Mouse (Mus musculus) activated CD4-positive, CD25-positive, alpha-beta regulatory T cell, adult 4 months (primary cell): ENCODE data around the gene Srebf1. TPM values are rescaled to one million over a fixed set of nuclear protein-coding genes. Genes with fewer than 3 reads are reported as not detected.

Source experiments
- ATAC-seq: one replicate; pipeline ENCODE4 v1.8.0; 2017
- polyA plus RNA-seq, 2 experiments: library from polyadenylated mRNA; unstranded; fragments of 100-300 nt; shearing (Covaris generic); gene quantifications; one replicate each; pipeline ENCODE4 v1.2.1; 2017

Srebf1 gene
- polyA plus RNA-seq, 2 experiments from 2014 or later, result 23.6 to 35.9 TPM

- no peak for ATAC-seq
Observed at GRCm38 (mm10) chr11:60233235-60233634, 10.9 kb upstream of the Srebf1 start.

GRCm38 (mm10) chr11:60232441-60233058, 10.2 kb upstream of the Srebf1 start:
- no peak for ATAC-seq

GRCm38 (mm10) chr11:60231951-60232350, 9.6 kb upstream of the Srebf1 start:
- no peak for ATAC-seq

- no peak for ATAC-seq
Observed at GRCm38 (mm10) chr11:60231326-60231725, 8.9 kb upstream of the Srebf1 start.

GRCm38 (mm10) chr11:60230512-60230911, 8.1 kb upstream of the Srebf1 start:
- ATAC-seq, result no peak

- no peak for ATAC-seq
Observed at GRCm38 (mm10) chr11:60229821-60230220, 7.4 kb upstream of the Srebf1 start.

GRCm38 (mm10) chr11:60228525-60228924, 6.1 kb upstream of the Srebf1 start:
- no peak for ATAC-seq

GRCm38 (mm10) chr11:60225874-60226273, 3.5 kb upstream of the Srebf1 start:
- ATAC-seq, result no peak

- ATAC-seq, result no peak
Observed at GRCm38 (mm10) chr11:60224676-60225075, 2.3 kb upstream of the Srebf1 start.

- ATAC-seq, result no peak
Observed at GRCm38 (mm10) chr11:60222085-60222468, 304 bp downstream of the Srebf1 start.

- no peak for ATAC-seq
Observed at GRCm38 (mm10) chr11:60221425-60221824, 956 bp downstream of the Srebf1 start.

GRCm38 (mm10) chr11:60220291-60220804, 2.0 kb downstream of the Srebf1 start:
- ATAC-seq, result peak; percentile 72

- no peak for ATAC-seq
Observed at GRCm38 (mm10) chr11:60219609-60220008, 2.8 kb downstream of the Srebf1 start.

GRCm38 (mm10) chr11:60217467-60217866, 4.9 kb downstream of the Srebf1 start:
- no peak for ATAC-seq

- ATAC-seq, result no peak
Observed at GRCm38 (mm10) chr11:60216671-60217070, 5.7 kb downstream of the Srebf1 start.

- ATAC-seq, result no peak
Observed at GRCm38 (mm10) chr11:60213266-60213665, 9.1 kb downstream of the Srebf1 start.

- no peak for ATAC-seq
Observed at GRCm38 (mm10) chr11:60211761-60212160, 10.6 kb downstream of the Srebf1 start.

- no peak for ATAC-seq
Observed at GRCm38 (mm10) chr11:60211152-60211551, 11.2 kb downstream of the Srebf1 start.

- peak; percentile 95 for ATAC-seq
Observed at GRCm38 (mm10) chr11:60210305-60210724, 12.1 kb downstream of the Srebf1 start.

GRCm38 (mm10) chr11:60209933-60210249, 12.5 kb downstream of the Srebf1 start:
- ATAC-seq, result no peak

- no peak for ATAC-seq
Observed at GRCm38 (mm10) chr11:60209217-60209932, 13.0 kb downstream of the Srebf1 start.

GRCm38 (mm10) chr11:60208712-60209111, 13.7 kb downstream of the Srebf1 start:
- no peak for ATAC-seq

- ATAC-seq, result no peak
Observed at GRCm38 (mm10) chr11:60208201-60208600, 14.2 kb downstream of the Srebf1 start.

- ATAC-seq, result no peak
Observed at GRCm38 (mm10) chr11:60206207-60206606, 16.2 kb downstream of the Srebf1 start.
